Mouse (Mus musculus): ENCODE measurements around the gene Mfsd4b3. TPM values are rescaled to one million over a fixed set of nuclear protein-coding genes. Genes with fewer than 3 reads are reported as not detected.

The Mfsd4b3 gene
- total RNA-seq, 2 experiments from 2014 or later, result not detected

- DNase-seq, result no peak
Measured at GRCm38 (mm10) chr10:39912616-39913015, 47.3 kb downstream of the Mfsd4b3 start.

- DNase-seq, result no peak
Measured at GRCm38 (mm10) chr10:39908768-39909441, 51.0 kb downstream of the Mfsd4b3 start.

GRCm38 (mm10) chr10:39906799-39907658, 52.9 kb downstream of the Mfsd4b3 start:
- no peak for DNase-seq

GRCm38 (mm10) chr10:39904191-39904590, 55.8 kb downstream of the Mfsd4b3 start:
- DNase-seq, result no peak

- DNase-seq, result peak; percentile 82 to 84
Measured at GRCm38 (mm10) chr10:39898874-39899371, 61.0 kb downstream of the Mfsd4b3 start, which contains the start of gene Mfsd4b4. TSS of gene Mfsd4b4 (minus strand) at chr10:39899238.

Other genes starting within 250 kb of the Mfsd4b3 start
- gene Rev3l, start 228.0 kb downstream of the Mfsd4b3 start, total RNA-seq (2021), result 10 to 100 TPM; 37.3 to 44.2 TPM
- 1 to 10 TPM; 7.6 to 8.9 TPM for gene Mfsd4b4, start 60.9 kb downstream of the Mfsd4b3 start, total RNA-seq (2021)
- gene Mfsd4b2, start 33.2 kb downstream of the Mfsd4b3 start, total RNA-seq (2021), result under 1 TPM; 0.45 to 0.56 TPM
- gene Mfsd4b5, start 26.5 kb upstream of the Mfsd4b3 start, total RNA-seq (2021), result under 1 TPM; 0.38 to 0.57 TPM
- 1 to 10 TPM in 1 of 2 experiments, under 1 TPM in 1; 0.67 to 1.2 TPM for gene Mfsd4b1, start 65.1 kb upstream of the Mfsd4b3 start, total RNA-seq (2021)
- 1 to 10 TPM; 3.0 to 4.0 TPM for gene Slc16a10, start 182.1 kb upstream of the Mfsd4b3 start, total RNA-seq (2021)